Mouse (Mus musculus): ENCODE measurements around the gene Gpsm2. TPM values are rescaled to one million over a fixed set of nuclear protein-coding genes. Genes with fewer than 3 reads are reported as not detected.
"Not testable (repeated sequence)": the region's sequence is repeated elsewhere in the genome, so short reads cannot be mapped to it uniquely, and the experiment has no call there.

Gpsm2 gene
- total RNA-seq, 2 experiments from 2014 or later = 10.8 to 14.1 TPM

GRCm38 (mm10) chr3:108658612-108659011, 63.5 kb downstream of the Gpsm2 start:
- DNase-seq (ENCODE audit: low spot score in 2 of 2) = no peak

GRCm38 (mm10) chr3:108655486-108655885, 66.6 kb downstream of the Gpsm2 start:
- DNase-seq (ENCODE audit: low spot score in 2 of 2) = no peak

- DNase-seq (ENCODE audit: low spot score in 2 of 2) = no peak
Observed at GRCm38 (mm10) chr3:108654566-108654965, 67.5 kb downstream of the Gpsm2 start.

- peak; percentile 90 to 97 for DNase-seq (ENCODE audit: low spot score in 2 of 2)
Observed at GRCm38 (mm10) chr3:108653710-108654379, 68.3 kb downstream of the Gpsm2 start, which contains the start of gene Clcc1. Gene Clcc1, plus strand, starts transcription at chr3:108653913.

GRCm38 (mm10) chr3:108652866-108653642, 69.1 kb downstream of the Gpsm2 start:
- no peak for DNase-seq (ENCODE audit: low spot score in 2 of 2)

- not testable (repeated sequence) for DNase-seq (ENCODE audit: low spot score in 2 of 2)
Observed at GRCm38 (mm10) chr3:108647681-108648080, 74.4 kb downstream of the Gpsm2 start.

- peak; percentile 39 to 71 for DNase-seq (ENCODE audit: low spot score in 2 of 2)
Observed at GRCm38 (mm10) chr3:108646036-108646435, 76.1 kb downstream of the Gpsm2 start.

GRCm38 (mm10) chr3:108644856-108645255, 77.3 kb downstream of the Gpsm2 start:
- DNase-seq (ENCODE audit: low spot score in 2 of 2) = no peak

- no peak for DNase-seq (ENCODE audit: low spot score in 2 of 2)
Observed at GRCm38 (mm10) chr3:108640998-108641397, 81.1 kb downstream of the Gpsm2 start.

- DNase-seq (ENCODE audit: low spot score in 2 of 2) = no peak
Observed at GRCm38 (mm10) chr3:108639412-108639811, 82.7 kb downstream of the Gpsm2 start.

GRCm38 (mm10) chr3:108634761-108635160, 87.3 kb downstream of the Gpsm2 start:
- no peak for DNase-seq (ENCODE audit: low spot score in 2 of 2)

Other genes starting within 250 kb of the Gpsm2 start
- 1 to 10 TPM; 3.1 TPM for gene 1700013F07Rik, start 188.2 kb downstream of the Gpsm2 start, total RNA-seq (2021)
- 10 to 100 TPM; 25.3 to 32.2 TPM for gene 5330417C22Rik, start 185.8 kb downstream of the Gpsm2 start, total RNA-seq (2021)
- 10 to 100 TPM; 56.7 to 58.7 TPM for gene Tmem167b, start 159.8 kb downstream of the Gpsm2 start, total RNA-seq (2021)
- 10 to 100 TPM; 20.4 to 23.0 TPM for gene Taf13, start 150.6 kb downstream of the Gpsm2 start, total RNA-seq (2021)
- gene Wdr47, start 131.0 kb downstream of the Gpsm2 start, total RNA-seq (2021) = 100 to 1,000 TPM; 112 to 128 TPM
- gene Clcc1, start 68.4 kb downstream of the Gpsm2 start, total RNA-seq (2021) = 10 to 100 TPM; 29.6 to 33.2 TPM
- not detected for gene Aknad1, start 17.3 kb upstream of the Gpsm2 start, total RNA-seq (2021)
- 10 to 100 TPM; 24.7 to 28.4 TPM for gene Stxbp3, start 118.2 kb upstream of the Gpsm2 start, total RNA-seq (2021)
- under 1 TPM in 1 of 2 experiments, not detected in 1; 0.10 TPM for gene Fndc7, start 167.7 kb upstream of the Gpsm2 start, total RNA-seq (2021)
- 10 to 100 TPM; 44.4 to 50.6 TPM for gene Prpf38b, start 189.4 kb upstream of the Gpsm2 start, total RNA-seq (2021)
- gene Henmt1, start 217.6 kb upstream of the Gpsm2 start, total RNA-seq (2021) = 1 to 10 TPM; 1.6 to 2.5 TPM
- gene Gm9857, start 218.1 kb upstream of the Gpsm2 start, total RNA-seq (2021) = not detected

Measured in layer of hippocampus, adult 18-20 months (tissue).